ENCODE assay signal across 14 mouse cellular contexts in genomic region chr17:70528196-70529187, GRCm38 (mm10).
DNase-seq lines count a peak whose midpoint lies in the region; ATAC-seq and TF ChIP-seq lines count a peak whose summit lies in the region.
"Had no signal": no experiment of that assay in that cellular context is flagged by ENCODE, and none has a peak within 500 bp of the region (broad histone marks: within the 10 kb centered on the region; RNA-seq: fewer than 3 reads in every experiment).

No protein-coding gene starts in this region.

- no peaks in the 10 kb centered on the region for H3K36me3 ChIP-seq in heart, embryonic 16.5 days (ENCODE audit: control insufficient read depth, insufficient read depth)
- H3K36me3 ChIP-seq in limb, embryonic 13.5 days = no peaks in the 10 kb centered on the region
- H3K36me3 ChIP-seq in limb, embryonic 10.5 days = no peaks in the 10 kb centered on the region
- no peaks in the 10 kb centered on the region for H3K36me3 ChIP-seq in forebrain, postnatal 0 days (ENCODE audit: insufficient read depth)
- no peaks in the 10 kb centered on the region for H3K36me3 ChIP-seq in forebrain, embryonic 10.5 days (replicated peaks)
- H3K36me3 ChIP-seq: liver, embryonic 13.5 days; midbrain, embryonic 12.5 days had no signal

- 34% methylated on average over 7 of the region's 7 CpGs for WGBS in heart, embryonic 16.5 days
- WGBS in limb, embryonic 13.5 days = 39% methylated on average over 7 of the region's 7 CpGs
- 70% methylated on average over 7 of the region's 7 CpGs for WGBS in limb, embryonic 10.5 days
- WGBS in forebrain, postnatal 0 days = 50% methylated on average over 7 of the region's 7 CpGs
- 64% methylated on average over 7 of the region's 7 CpGs for WGBS in forebrain, embryonic 10.5 days

- peaks cover 6% of the 10 kb centered on the region; the same call in 1 of the 2 replicates for H3K4me1 ChIP-seq in heart, embryonic 16.5 days (ENCODE audit: control insufficient read depth, insufficient read depth, low read length)
- H3K4me1 ChIP-seq in limb, embryonic 13.5 days = peaks cover 12% of the 10 kb centered on the region
- H3K4me1 ChIP-seq in limb, embryonic 10.5 days = no peaks in the 10 kb centered on the region
- H3K4me1 ChIP-seq in forebrain, postnatal 0 days (ENCODE audit: insufficient read depth) = no peaks in the 10 kb centered on the region
- H3K4me1 ChIP-seq in forebrain, embryonic 10.5 days = no peaks in the 10 kb centered on the region
- H3K4me1 ChIP-seq: liver, embryonic 13.5 days; midbrain, embryonic 12.5 days had no signal

- ATAC-seq in heart, embryonic 16.5 days (replicated peaks; ENCODE audit: extremely low read depth, insufficient read depth, low FRiP score) = no peak; the same call in 1 of the 2 replicates
- no peak; the same call in 1 of the 2 replicates for ATAC-seq in limb, embryonic 13.5 days (ENCODE audit: low FRiP score, low read depth)
- no peak for ATAC-seq in forebrain, postnatal 0 days
- ATAC-seq: hindbrain, embryonic 16.5 days had no signal

- no peak overlapping the region for H3K27ac ChIP-seq in heart, embryonic 16.5 days (ENCODE audit: low read length)
- H3K27ac ChIP-seq in limb, embryonic 13.5 days = peak overlapping the region; percentile 65; the same call in 1 of the 2 replicates
- H3K27ac ChIP-seq in limb, embryonic 10.5 days = no peak overlapping the region
- H3K27ac ChIP-seq in forebrain, postnatal 0 days (ENCODE audit: low read depth, low read length) = no peak overlapping the region
- H3K27ac ChIP-seq in forebrain, embryonic 10.5 days = no peak overlapping the region
- H3K27ac ChIP-seq: liver, embryonic 13.5 days; midbrain, embryonic 12.5 days had no signal

- H3K27me3 ChIP-seq in heart, embryonic 16.5 days (ENCODE audit: control insufficient read depth, insufficient read depth, low read length) = no peaks in the 10 kb centered on the region
- H3K27me3 ChIP-seq in limb, embryonic 13.5 days = no peaks in the 10 kb centered on the region
- H3K27me3 ChIP-seq in limb, embryonic 10.5 days (ENCODE audit: low read depth, poor library complexity, severe bottlenecking) = no peaks in the 10 kb centered on the region
- no peaks in the 10 kb centered on the region for H3K27me3 ChIP-seq in forebrain, postnatal 0 days (ENCODE audit: insufficient read depth, low read length)
- no peaks in the 10 kb centered on the region for H3K27me3 ChIP-seq in forebrain, embryonic 10.5 days (ENCODE audit: poor library complexity, severe bottlenecking)
- H3K27me3 ChIP-seq: liver, embryonic 13.5 days; midbrain, embryonic 12.5 days had no signal

- no peak for DNase-seq in heart, adult 8-10 months (ENCODE audit: low spot score)
- DNase-seq in limb, embryonic 10.5 days (ENCODE audit: low spot score) = no peak
- DNase-seq in cerebellum, adult 11-12 months = peak; percentile 52
- peak; percentile 59 to 61 for DNase-seq in cerebellum, postnatal 25 days
- DNase-seq in forebrain, postnatal 0 days = no peak
- DNase-seq in forebrain, embryonic 10.5 days (ENCODE audit: extremely low spot score, low spot score) = no peak
- DNase-seq: gastrocnemius, postnatal 36 days; liver, embryonic 13.5 days; lung, postnatal 14 days; right cerebral cortex, postnatal 25 days had no signal

- H3K4me2 ChIP-seq in heart, embryonic 16.5 days (ENCODE audit: low read depth, low read length) = peak overlapping the region; percentile 46
- peak overlapping the region; percentile 21; the same call in 1 of the 2 replicates for H3K4me2 ChIP-seq in limb, embryonic 13.5 days (replicated peaks)
- H3K4me2 ChIP-seq in forebrain, postnatal 0 days (ENCODE audit: low read depth) = no peak overlapping the region
- H3K4me2 ChIP-seq: liver, embryonic 13.5 days; midbrain, embryonic 12.5 days had no signal

- H3K4me3 ChIP-seq in heart, embryonic 16.5 days (ENCODE audit: low read length) = no peak overlapping the region
- H3K4me3 ChIP-seq in limb, embryonic 13.5 days = no peak overlapping the region
- no peak overlapping the region for H3K4me3 ChIP-seq in limb, embryonic 10.5 days
- H3K4me3 ChIP-seq in forebrain, postnatal 0 days (ENCODE audit: low read depth, low read length) = no peak overlapping the region
- H3K4me3 ChIP-seq in forebrain, embryonic 10.5 days = no peak overlapping the region
- H3K4me3 ChIP-seq: liver, embryonic 13.5 days; midbrain, embryonic 12.5 days had no signal

- no peak for TF ChIP-seq CTCF in forebrain, postnatal 0 days (IDR thresholded peaks at IDR 0.05; ENCODE audit: low read depth)

- no peaks in the 10 kb centered on the region for H3K9me3 ChIP-seq in heart, embryonic 16.5 days (replicated peaks; ENCODE audit: control insufficient read depth, low read length)
- no peaks in the 10 kb centered on the region for H3K9me3 ChIP-seq in limb, embryonic 13.5 days
- no peaks in the 10 kb centered on the region for H3K9me3 ChIP-seq in limb, embryonic 10.5 days (replicated peaks)
- no peaks in the 10 kb centered on the region for H3K9me3 ChIP-seq in forebrain, postnatal 0 days (ENCODE audit: low read length)
- no peaks in the 10 kb centered on the region for H3K9me3 ChIP-seq in forebrain, embryonic 10.5 days
- H3K9me3 ChIP-seq: liver, embryonic 13.5 days; midbrain, embryonic 12.5 days had no signal

- H3K9ac ChIP-seq in heart, embryonic 16.5 days (ENCODE audit: low read length) = no peak overlapping the region
- no peak overlapping the region for H3K9ac ChIP-seq in limb, embryonic 13.5 days
- no peak overlapping the region for H3K9ac ChIP-seq in forebrain, postnatal 0 days
- H3K9ac ChIP-seq: liver, embryonic 13.5 days; midbrain, embryonic 12.5 days had no signal

Comparison
In these comparisons a context has a peak if more than half of its experiments do, and no peak if none do; other contexts are left out.
1. DNase-seq: peak in cerebellum, adult 11-12 months (single experiment) and cerebellum, postnatal 25 days (2 of 2); none in heart, adult 8-10 months (single experiment), limb, embryonic 10.5 days (single experiment), forebrain, postnatal 0 days (single experiment) and forebrain, embryonic 10.5 days (single experiment).